Mouse (Mus musculus) forebrain, embryonic 12.5 days (tissue): ENCODE measurements around the gene Ms4a4c. TPM values are rescaled to one million over a fixed set of nuclear protein-coding genes. Genes with fewer than 3 reads are reported as not detected.
"Not testable (repeated sequence)": the region's sequence is repeated elsewhere in the genome, so short reads cannot be mapped to it uniquely, and the experiment has no call there.

Source experiments
- ATAC-seq: fragments of 200-750 bp; cut with Nextera tagmentation; 2 replicates; pipeline ENCODE4 v1.8.0; 2017; ENCODE audit warnings: moderate TSS enrichment; ENCODE audit not compliant: low FRiP score
- H3K27ac ChIP-seq: fragments of 300-500 bp; sonication (generic); 2 replicates; pipeline ENCODE4 v1.5.1; 2016; ENCODE audit warnings: mild to moderate bottlenecking
- H3K27me3 ChIP-seq: fragments of 300-500 bp; sonication (generic); 2 replicates; pipeline ENCODE4 v1.6.1; 2016; ENCODE audit warnings: mild to moderate bottlenecking
- H3K36me3 ChIP-seq: fragments of 300-500 bp; sonication (generic); replicated peaks from 2 replicates; pipeline ENCODE4 v1.6.1; 2016; ENCODE audit warnings: mild to moderate bottlenecking
- H3K4me1 ChIP-seq: fragments of 300-500 bp; sonication (generic); 2 replicates; pipeline ENCODE4 v1.6.1; 2016
- H3K4me2 ChIP-seq: fragments of 300-500 bp; sonication (generic); 2 replicates; pipeline ENCODE4 v1.6.1; 2016; ENCODE audit warnings: mild to moderate bottlenecking, moderate library complexity
- H3K4me3 ChIP-seq: fragments of 300-500 bp; sonication (generic); replicated peaks from 2 replicates; pipeline ENCODE4 v1.5.1; 2016; ENCODE audit warnings: mild to moderate bottlenecking
- H3K9ac ChIP-seq: fragments of 300-500 bp; sonication (generic); 2 replicates; pipeline ENCODE4 v1.6.1; 2016; ENCODE audit warnings: mild to moderate bottlenecking
- H3K9me3 ChIP-seq: fragments of 300-500 bp; sonication (generic); 2 replicates; pipeline ENCODE4 v1.6.1; 2016
- WGBS: fragments of 180-500 bp; shearing (Covaris S2); methylation state at CpG from one replicate; pipeline ENCODE4 v1.1.7; 2016; 5-methylcytosine and 5-hydroxymethylcytosine counted together
- polyA plus RNA-seq: library from polyadenylated mRNA; unstranded; fragments of >200 nt; fragmentation: Nextera tagmentation; extraction: Ambion mirVana; gene quantifications from 2 replicates; pipeline ENCODE4 v1.2.1, GENCODE M21; 2016

Gene Ms4a4c
- polyA plus RNA-seq, 1 experiment from 2014 or later = not detected

GRCm38 (mm10) chr19:11411640-11412039 lies 7.1 kb downstream of the Ms4a4c start:
- no peak overlapping the region for H3K4me3 ChIP-seq
- H3K27ac ChIP-seq = no peak overlapping the region
- no peak overlapping the region for H3K9ac ChIP-seq
- H3K4me1 ChIP-seq = no peaks in the 10 kb centered on the region
- no peak overlapping the region for H3K4me2 ChIP-seq
- no peak for ATAC-seq
- H3K9me3 ChIP-seq = no peaks in the 10 kb centered on the region
- H3K36me3 ChIP-seq = no peaks in the 10 kb centered on the region
- H3K27me3 ChIP-seq = no peaks in the 10 kb centered on the region
- WGBS = 95% methylated on average over 1 of the region's 1 CpGs

- Histone ChIP-seq H3K4me3 (no peak overlapping the region), H3K9me3 (no peaks in the 10 kb centered on the region), H3K36me3 (no peaks in the 10 kb centered on the region), H3K9ac (no peak overlapping the region), H3K4me2 (no peak overlapping the region), H3K4me1 (no peaks in the 10 kb centered on the region), H3K27me3 (no peaks in the 10 kb centered on the region), H3K27ac (no peak overlapping the region)
- no peak for ATAC-seq
- WGBS = 94% methylated on average over 1 of the region's 1 CpGs
Measured at GRCm38 (mm10) chr19:11414084-11414483, 9.5 kb downstream of the Ms4a4c start.

DNA sequence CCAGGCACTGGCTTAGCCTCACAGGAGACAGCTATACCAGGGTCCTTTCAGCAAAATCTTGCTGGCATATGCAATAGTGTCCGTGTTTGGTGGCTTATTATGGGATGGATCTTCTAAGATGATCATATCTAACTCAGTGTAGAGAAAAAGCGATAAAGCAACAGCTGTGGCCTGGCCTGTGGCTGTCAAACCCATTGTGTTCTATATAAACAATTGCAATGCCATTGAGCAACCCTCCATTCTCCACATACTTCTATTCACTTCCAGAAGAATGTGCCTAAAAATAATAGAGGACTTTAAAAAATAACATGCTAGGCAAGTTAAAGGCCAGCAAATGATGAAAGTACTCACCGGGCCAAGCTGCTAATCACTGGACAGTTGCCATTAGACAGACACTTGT lies 11.0 kb downstream of the Ms4a4c start:
- Histone ChIP-seq H3K4me3 (no peak overlapping the region), H3K27me3 (no peaks in the 10 kb centered on the region), H3K36me3 (no peaks in the 10 kb centered on the region), H3K9ac (no peak overlapping the region), H3K27ac (no peak overlapping the region), H3K4me1 (no peaks in the 10 kb centered on the region), H3K4me2 (no peak overlapping the region), H3K9me3 (no peaks in the 10 kb centered on the region)
- WGBS = 77% methylated on average over 3 of the region's 3 CpGs
- no peak for ATAC-seq

- WGBS = 80% methylated on average over 3 of the region's 3 CpGs
- not testable (repeated sequence) for H3K9me3 ChIP-seq, ATAC-seq, H3K4me1 ChIP-seq, H3K27me3 ChIP-seq, H3K36me3 ChIP-seq, H3K9ac ChIP-seq, H3K27ac ChIP-seq, H3K4me2 ChIP-seq, H3K4me3 ChIP-seq
Measured at GRCm38 (mm10) chr19:11418865-11419264, 14.3 kb downstream of the Ms4a4c start.

DNA sequence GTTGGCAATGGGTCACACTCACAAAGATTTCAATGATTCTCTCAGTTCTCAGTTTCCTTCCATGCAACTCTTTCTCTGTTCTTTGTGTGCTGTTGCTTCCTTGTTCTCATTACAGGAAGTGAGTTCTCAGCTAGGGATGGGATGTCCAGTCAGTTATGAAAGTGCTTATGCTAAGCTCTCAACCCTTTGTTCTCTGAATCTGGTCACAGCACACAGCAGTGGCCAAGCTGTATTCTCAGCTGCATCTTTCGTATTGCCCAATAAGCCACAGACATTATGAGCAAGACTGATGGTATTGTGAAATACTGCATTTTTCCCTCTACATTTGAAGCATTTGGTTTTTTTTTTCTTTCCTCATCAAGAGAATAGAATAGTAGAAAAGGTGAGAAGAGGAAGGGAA lies 26.6 kb downstream of the Ms4a4c start:
- not testable (repeated sequence) for H3K9me3 ChIP-seq, ATAC-seq, H3K4me2 ChIP-seq, H3K27ac ChIP-seq, H3K36me3 ChIP-seq, H3K9ac ChIP-seq, H3K4me1 ChIP-seq, H3K27me3 ChIP-seq, H3K4me3 ChIP-seq
- 88% methylated on average over 1 of the region's 1 CpGs for whole genome bisulfite sequencing

DNA sequence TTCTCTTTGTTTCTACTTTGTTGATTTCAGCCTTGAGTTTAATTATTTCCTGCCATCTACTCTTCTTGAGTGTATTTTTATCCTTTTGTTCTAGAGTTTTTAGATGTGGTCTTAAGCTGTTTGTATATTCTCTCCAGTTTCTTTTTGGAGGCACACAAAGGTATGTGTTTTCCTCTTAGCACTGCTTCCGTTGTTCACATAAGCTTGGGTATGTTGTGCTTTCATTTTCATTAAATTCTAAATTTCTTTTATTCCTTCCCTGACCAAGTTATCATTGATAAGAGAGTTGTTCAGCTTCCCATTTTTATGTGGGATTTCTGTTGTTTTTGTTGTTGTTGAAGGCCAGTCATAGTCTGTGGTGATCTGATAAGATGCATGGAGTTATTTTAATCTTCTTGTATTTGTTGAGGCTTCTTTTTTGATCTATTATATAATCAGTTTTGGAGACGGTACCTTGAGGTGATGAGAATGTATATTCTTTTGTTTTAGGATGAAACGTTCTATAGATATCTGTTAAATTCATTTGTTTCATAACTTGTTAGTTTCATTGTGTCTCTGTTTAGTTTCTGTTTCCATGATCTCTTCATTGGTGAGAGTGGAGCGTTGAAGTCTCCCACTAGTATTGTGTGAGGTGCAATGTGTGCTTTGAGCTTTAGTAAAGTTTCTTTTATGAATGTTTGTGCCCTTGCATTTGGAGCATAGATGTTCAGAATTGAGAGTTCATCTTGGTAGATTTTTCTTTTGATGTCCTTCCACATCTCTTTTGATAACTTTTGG lies 30.7 kb downstream of the Ms4a4c start:
- WGBS = 92% methylated on average over 4 of the region's 4 CpGs
- H3K9me3 ChIP-seq = no peaks in the 10 kb centered on the region
- H3K4me1 ChIP-seq = no peaks in the 10 kb centered on the region
- H3K4me3 ChIP-seq = no peak overlapping the region
- H3K27ac ChIP-seq = no peak overlapping the region
- no peak overlapping the region for H3K4me2 ChIP-seq
- no peak for ATAC-seq
- H3K9ac ChIP-seq = no peak overlapping the region
- H3K36me3 ChIP-seq = no peaks in the 10 kb centered on the region
- H3K27me3 ChIP-seq = no peaks in the 10 kb centered on the region

GRCm38 (mm10) chr19:11443338-11443737 lies 38.8 kb downstream of the Ms4a4c start, which contains the start of gene Ms4a4b:
TSS of gene Ms4a4b (plus strand) at chr19:11443553.
- no peak for ATAC-seq
- Histone ChIP-seq H3K9me3 (no peaks in the 10 kb centered on the region), H3K4me3 (no peak within 1 kb of the TSS), H3K9ac (no peak within 1 kb of the TSS), H3K4me1 (no peaks in the 10 kb centered on the region), H3K27ac (no peak within 1 kb of the TSS), H3K4me2 (no peak within 1 kb of the TSS), H3K36me3 (no peaks in the 10 kb centered on the region), H3K27me3 (no peaks in the 10 kb centered on the region)

DNA sequence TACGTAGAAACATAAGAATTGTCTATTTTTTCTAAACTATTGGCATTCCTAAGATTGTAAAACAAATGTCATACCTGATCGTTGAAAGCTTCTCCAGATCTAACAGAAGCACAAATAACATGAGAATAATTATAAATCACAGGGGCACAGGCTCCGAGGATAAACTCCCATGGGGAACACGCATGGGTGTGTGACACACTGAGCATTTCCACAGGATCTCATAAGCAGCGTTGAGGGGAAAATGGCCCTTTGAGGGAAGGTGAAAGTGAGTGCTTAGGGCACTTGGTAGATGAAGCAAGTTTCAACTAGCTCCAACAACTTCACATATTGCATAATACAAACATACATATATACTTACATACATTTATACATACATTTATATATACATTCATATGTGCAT lies 39.4 kb downstream of the Ms4a4c start:
- H3K27ac ChIP-seq = no peak overlapping the region

DNA sequence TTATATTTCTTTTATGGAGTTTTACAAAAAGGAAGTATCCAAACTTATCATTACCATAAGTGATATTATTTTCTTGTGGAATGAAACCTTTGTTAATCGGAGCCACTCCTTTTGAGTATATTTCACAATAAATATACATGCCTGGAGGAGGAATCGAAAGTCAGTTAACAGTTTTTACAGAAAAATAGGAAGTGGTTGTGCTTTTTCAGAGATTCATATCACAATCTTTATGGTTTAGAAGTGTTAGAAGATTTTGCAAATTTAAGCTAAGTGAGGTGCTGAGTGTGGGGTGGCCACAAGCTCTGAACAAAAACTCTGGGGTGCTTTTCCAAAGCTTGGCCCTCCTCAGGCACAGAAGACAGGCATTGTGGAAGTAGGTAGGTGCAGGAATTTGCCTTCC lies 42.7 kb downstream of the Ms4a4c start:
- Histone ChIP-seq H3K9ac (no peak overlapping the region), H3K4me2 (no peak overlapping the region), H3K27ac (no peak overlapping the region), H3K27me3 (no peaks in the 10 kb centered on the region), H3K4me3 (no peak overlapping the region), H3K36me3 (no peaks in the 10 kb centered on the region), H3K9me3 (no peaks in the 10 kb centered on the region), H3K4me1 (no peaks in the 10 kb centered on the region)
- ATAC-seq = no peak
- WGBS = 86% methylated on average over 2 of the region's 2 CpGs

More for the DNA sequence above, 39.4 kb downstream of the Ms4a4c start:
- H3K4me1 ChIP-seq = no peaks in the 10 kb centered on the region
- H3K4me2 ChIP-seq = no peak overlapping the region
- no peaks in the 10 kb centered on the region for H3K27me3 ChIP-seq
- H3K9ac ChIP-seq = no peak overlapping the region
- H3K9me3 ChIP-seq = no peaks in the 10 kb centered on the region
- 92% methylated on average over 5 of the region's 5 CpGs for WGBS
- no peak for ATAC-seq
- no peak overlapping the region for H3K4me3 ChIP-seq
- H3K36me3 ChIP-seq = no peaks in the 10 kb centered on the region

GRCm38 (mm10) chr19:11459041-11459440 lies 54.5 kb downstream of the Ms4a4c start:
- H3K9me3 ChIP-seq, H3K4me2 ChIP-seq, H3K4me3 ChIP-seq, H3K27me3 ChIP-seq, ATAC-seq, H3K9ac ChIP-seq, H3K4me1 ChIP-seq, H3K36me3 ChIP-seq, H3K27ac ChIP-seq: not testable (repeated sequence)
- WGBS = 78% methylated on average over 4 of the region's 4 CpGs

DNA sequence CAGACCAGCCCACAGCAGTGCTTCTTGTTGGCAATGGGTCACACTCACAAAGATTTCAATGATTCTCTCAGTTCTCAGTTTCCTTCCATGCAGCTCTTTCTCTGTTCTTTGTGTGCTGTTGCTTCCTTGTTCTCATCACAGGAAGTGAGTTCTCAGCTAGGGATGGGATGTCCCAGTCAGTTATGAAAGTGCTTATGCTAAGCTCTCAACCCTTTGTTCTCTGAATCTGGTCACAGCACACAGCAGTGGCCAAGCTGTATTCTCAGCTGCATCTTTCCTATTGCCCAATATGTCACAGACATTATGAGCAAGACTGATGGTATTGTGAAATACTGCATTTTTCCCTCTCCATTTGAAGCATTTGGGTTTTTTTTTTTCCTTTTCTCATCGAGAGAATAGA lies 60.2 kb downstream of the Ms4a4c start:
- not testable (repeated sequence) for H3K4me1 ChIP-seq, H3K36me3 ChIP-seq, H3K4me2 ChIP-seq, H3K4me3 ChIP-seq, H3K9me3 ChIP-seq, H3K9ac ChIP-seq, H3K27me3 ChIP-seq, ATAC-seq, H3K27ac ChIP-seq
- WGBS = 71% methylated on average over 1 of the region's 1 CpGs

GRCm38 (mm10) chr19:11466471-11466870 lies 61.9 kb downstream of the Ms4a4c start:
- WGBS = 79% methylated on average over 5 of the region's 5 CpGs
- no peak overlapping the region for H3K4me3 ChIP-seq
- no peaks in the 10 kb centered on the region for H3K36me3 ChIP-seq
- no peak overlapping the region for H3K4me2 ChIP-seq
- no peaks in the 10 kb centered on the region for H3K4me1 ChIP-seq
- no peak overlapping the region for H3K27ac ChIP-seq
- no peaks in the 10 kb centered on the region for H3K9me3 ChIP-seq
- no peak for ATAC-seq
- H3K9ac ChIP-seq = no peak overlapping the region
- H3K27me3 ChIP-seq = no peaks in the 10 kb centered on the region

DNA sequence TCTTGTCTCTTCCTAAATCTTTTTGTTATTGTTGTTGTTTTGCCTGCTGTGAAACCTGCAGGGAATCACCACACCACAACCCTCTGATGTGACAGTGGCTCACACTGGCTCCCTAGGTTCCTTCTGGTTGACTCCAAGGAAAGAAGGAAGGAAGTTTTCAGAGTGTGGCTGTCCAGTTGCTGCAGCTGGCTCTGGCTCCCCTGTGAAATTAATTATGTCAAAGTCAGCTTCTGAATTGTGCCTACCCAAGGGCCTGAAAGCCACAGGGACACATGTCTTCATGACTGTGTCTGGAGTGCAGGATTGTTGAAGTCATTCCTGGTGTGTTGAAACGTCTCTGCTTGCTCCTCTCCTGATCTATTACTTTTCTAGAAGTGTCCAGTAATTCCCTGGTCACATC lies 63.8 kb downstream of the Ms4a4c start:
- not testable (repeated sequence) for H3K4me3 ChIP-seq, H3K9me3 ChIP-seq, H3K4me2 ChIP-seq, H3K36me3 ChIP-seq, H3K4me1 ChIP-seq, H3K9ac ChIP-seq, H3K27me3 ChIP-seq, ATAC-seq, H3K27ac ChIP-seq
- WGBS = 52% methylated on average over 1 of the region's 1 CpGs
